14 mouse cellular contexts compared by ENCODE assay signal in genomic region chr2:120985241-120985640, GRCm38 (mm10). TPM values are rescaled to one million over a fixed set of nuclear protein-coding genes. Genes with fewer than 3 reads are reported as not detected.
DNase-seq lines count a peak whose midpoint lies in the region; ATAC-seq and TF ChIP-seq lines count a peak whose summit lies in the region.
"Had no signal": no experiment of that assay in that cellular context is flagged by ENCODE, and none has a peak within 500 bp of the region (broad histone marks: within the 10 kb centered on the region; RNA-seq: fewer than 3 reads in every experiment).

No protein-coding gene starts in this region.

- no peak overlapping the region for H3K27ac ChIP-seq in lung, embryonic 14.5 days (ENCODE audit: low read depth)
- H3K27ac ChIP-seq: heart, embryonic 10.5 days; hindbrain, embryonic 10.5 days; kidney, embryonic 15.5 days; limb, embryonic 13.5 days; macrophage had no signal

- H3K27me3 ChIP-seq in lung, embryonic 14.5 days (ENCODE audit: insufficient read depth, low read length): no peaks in the 10 kb centered on the region
- H3K27me3 ChIP-seq in Patski: no peaks in the 10 kb centered on the region
- H3K27me3 ChIP-seq: kidney, embryonic 15.5 days; limb, embryonic 13.5 days had no signal

- no peak overlapping the region for H3K9ac ChIP-seq in lung, embryonic 14.5 days
- H3K9ac ChIP-seq: kidney, embryonic 15.5 days; limb, embryonic 13.5 days had no signal

- 75% methylated on average over 1 of the region's 1 CpGs for WGBS in lung, embryonic 14.5 days

- H3K4me3 ChIP-seq in lung, embryonic 14.5 days (ENCODE audit: low read depth, low read length): no peak overlapping the region
- H3K4me3 ChIP-seq: heart, embryonic 10.5 days; hindbrain, embryonic 10.5 days; kidney, embryonic 15.5 days; limb, embryonic 13.5 days had no signal

- no peak overlapping the region for H3K4me2 ChIP-seq in lung, embryonic 14.5 days
- H3K4me2 ChIP-seq: kidney, embryonic 15.5 days; limb, embryonic 13.5 days had no signal

- TF ChIP-seq CTCF in lung, embryonic 14.5 days (IDR thresholded peaks at IDR 0.05; ENCODE audit: low read depth): peak; percentile 43
- peak; percentile 40 for TF ChIP-seq CTCF in Patski (IDR thresholded peaks at IDR 0.05)

- H3K36me3 ChIP-seq in lung, embryonic 14.5 days (ENCODE audit: insufficient read depth): no peaks in the 10 kb centered on the region
- H3K36me3 ChIP-seq: heart, embryonic 10.5 days; kidney, embryonic 15.5 days; limb, embryonic 13.5 days had no signal

- H3K9me3 ChIP-seq in lung, embryonic 14.5 days (ENCODE audit: low read depth, low read length): no peaks in the 10 kb centered on the region
- H3K9me3 ChIP-seq: heart, embryonic 10.5 days; hindbrain, embryonic 10.5 days; kidney, embryonic 15.5 days; limb, embryonic 13.5 days had no signal

- H3K4me1 ChIP-seq in lung, embryonic 14.5 days (ENCODE audit: insufficient read depth): no peaks in the 10 kb centered on the region
- H3K4me1 ChIP-seq: heart, embryonic 10.5 days; hindbrain, embryonic 10.5 days; kidney, embryonic 15.5 days; limb, embryonic 13.5 days had no signal

- POLR2A ChIA-PET in Patski (lab: Charles Lee): no interaction called here

- no peak for ATAC-seq in lung, embryonic 14.5 days (ENCODE audit: insufficient read depth)
- no peak for ATAC-seq in Patski
- no peak for ATAC-seq in megakaryocyte-erythroid progenitor cell, adult 5-6 weeks (replicated peaks; ENCODE audit: low FRiP score, low TSS enrichment, poor library complexity, severe bottlenecking)

- in situ Hi-C loops in Patski (cut with MboI; ENCODE audit: low pct_unique_long_range_greater_than_20kb): no loop called here

- peak; percentile 12 for DNase-seq in embryo, embryonic 10.5 days (ENCODE audit: low spot score)
- DNase-seq in embryo, embryonic 9.5 days (ENCODE audit: extremely low spot score): no peak
- DNase-seq in lung, embryonic 14.5 days: no peak
- no peak for DNase-seq in lung, postnatal 14 days
- DNase-seq in Patski (ENCODE audit: low read depth, low spot score): no peak
- DNase-seq in naive thymus-derived CD4-positive, alpha-beta T cell, adult 2 months (ENCODE audit: low read depth): peak; percentile 32
- no peak for DNase-seq in urinary bladder, postnatal 14 days (ENCODE audit: low spot score)
- DNase-seq: layer of hippocampus, adult 9-11 months had no signal

- CTCF ChIA-PET in Patski (lab: Charles Lee): interaction anchor here (1.0 kb wide), 1 partner anchor 15 kb away, joined by 3 read pairs; no protein-coding TSS in a partner anchor

RNA-seq across cellular contexts. Expression of gene Tmem62, which starts 8.4 kb away (rescaled TPM):
- 4.1 and 4.9 TPM in 2 replicates for polyA plus RNA-seq in lung, embryonic 14.5 days (2014; fragmentation: Nextera tagmentation; extraction: Ambion mirVana)
- polyA plus RNA-seq in Patski (2021): 19.5 TPM
- total RNA-seq in megakaryocyte-erythroid progenitor cell, adult 5-6 weeks (2014; fragmentation: Nextera tagmentation): 4.4 and 5.8 TPM in 2 replicates
- total RNA-seq in megakaryocyte-erythroid progenitor cell, adult 5-6 weeks (2017): 5.2 and 16.5 TPM in 2 replicates

RNA-seq across cellular contexts. Expression of gene Ubr1, which starts 14.7 kb away (rescaled TPM):
- polyA plus RNA-seq in lung, embryonic 14.5 days (2014; fragmentation: Nextera tagmentation; extraction: Ambion mirVana): 26.5 and 30.0 TPM in 2 replicates
- 23.0 TPM for polyA plus RNA-seq in Patski (2021)
- total RNA-seq in megakaryocyte-erythroid progenitor cell, adult 5-6 weeks (2014; fragmentation: Nextera tagmentation): 32.9 and 36.0 TPM in 2 replicates
- 36.1 and 39.5 TPM in 2 replicates for total RNA-seq in megakaryocyte-erythroid progenitor cell, adult 5-6 weeks (2017)

RNA-seq across cellular contexts. Expression of gene Ccndbp1, which starts 23.0 kb away (rescaled TPM):
- 32.9 and 36.1 TPM in 2 replicates for polyA plus RNA-seq in lung, embryonic 14.5 days (2014; fragmentation: Nextera tagmentation; extraction: Ambion mirVana)
- 54.8 TPM for polyA plus RNA-seq in Patski (2021)
- total RNA-seq in megakaryocyte-erythroid progenitor cell, adult 5-6 weeks (2014; fragmentation: Nextera tagmentation): 52.3 and 61.3 TPM in 2 replicates
- total RNA-seq in megakaryocyte-erythroid progenitor cell, adult 5-6 weeks (2017): 28.9 and 73.9 TPM in 2 replicates

RNA-seq across cellular contexts. Expression of gene Epb42, which starts 51.6 kb away (rescaled TPM):
- 0.72 and 0.78 TPM in 2 replicates for polyA plus RNA-seq in lung, embryonic 14.5 days (2014; fragmentation: Nextera tagmentation; extraction: Ambion mirVana)
- polyA plus RNA-seq in Patski (2021): not detected
- 24.6 and 30.0 TPM in 2 replicates for total RNA-seq in megakaryocyte-erythroid progenitor cell, adult 5-6 weeks (2014; fragmentation: Nextera tagmentation)
- 13.0 and 19.8 TPM in 2 replicates for total RNA-seq in megakaryocyte-erythroid progenitor cell, adult 5-6 weeks (2017)
- polyA plus RNA-seq: macrophage had no signal

Comparison
In these comparisons a context has a peak if more than half of its experiments do, and no peak if none do; other contexts are left out.
1. DNase-seq: peak in embryo, embryonic 10.5 days (single experiment) and naive thymus-derived CD4-positive, alpha-beta T cell, adult 2 months (single experiment); none in embryo, embryonic 9.5 days (single experiment), lung, embryonic 14.5 days (single experiment), lung, postnatal 14 days (single experiment), Patski (single experiment) and urinary bladder, postnatal 14 days (single experiment).